Mouse (Mus musculus) cerebellum, adult 11 months (tissue): ENCODE measurements around the gene Btnl1.
A peak's percentile ranks its signal among the peaks of the same experiment; 100 is the strongest.

Experiments
- DNase-seq: peaks from one replicate; pipeline ENCODE4 v3.0.0; 2022

The Btnl1 gene

DNA sequence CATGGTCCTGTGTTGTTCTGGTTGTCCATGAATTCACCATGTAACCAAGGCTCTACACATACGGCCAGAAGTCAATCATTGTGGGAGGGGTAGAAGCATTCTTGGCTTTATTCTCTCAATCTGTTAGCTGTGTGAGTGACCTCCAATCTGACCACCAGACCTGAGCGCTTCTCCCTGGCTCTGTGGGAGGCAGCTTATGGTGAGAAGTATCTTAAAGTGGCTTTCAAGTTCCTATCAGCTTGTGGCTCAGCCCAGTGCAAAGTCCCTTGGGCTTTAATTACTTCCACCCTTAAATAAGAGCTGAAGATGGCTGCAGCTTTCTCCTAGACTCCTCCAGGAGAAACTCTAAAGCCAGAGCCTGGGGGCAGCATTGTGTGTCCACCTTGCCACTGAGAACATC is at the start of gene Btnl1:
Btnl1 (plus strand) TSS at position 286 of the 400 bp plus-strand sequence.
- no peak for DNase-seq

GRCm38 (mm10) chr17:34329807-34330206 is 47.1 kb upstream of the Btnl1 start:
- DNase-seq, result no peak

DNA sequence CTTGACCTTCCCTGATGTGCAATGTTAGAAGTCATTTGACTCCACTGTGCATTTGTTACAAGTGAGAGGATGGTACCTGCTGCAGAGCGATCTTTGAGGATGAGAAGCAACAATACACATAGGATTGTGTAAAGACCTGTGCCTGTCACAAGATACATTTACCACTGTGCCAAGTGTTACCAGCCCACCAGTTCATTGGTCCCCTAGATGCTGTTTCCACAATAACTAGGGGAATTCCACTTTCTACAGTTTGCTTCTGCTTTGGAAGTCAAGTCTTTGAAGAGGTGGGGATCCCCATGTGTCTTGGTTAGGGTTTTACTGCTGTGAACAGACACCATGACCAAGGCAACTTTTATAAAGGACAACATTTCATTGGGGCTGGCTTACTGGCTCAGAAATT is 45.7 kb upstream of the Btnl1 start:
- no peak for DNase-seq

DNA sequence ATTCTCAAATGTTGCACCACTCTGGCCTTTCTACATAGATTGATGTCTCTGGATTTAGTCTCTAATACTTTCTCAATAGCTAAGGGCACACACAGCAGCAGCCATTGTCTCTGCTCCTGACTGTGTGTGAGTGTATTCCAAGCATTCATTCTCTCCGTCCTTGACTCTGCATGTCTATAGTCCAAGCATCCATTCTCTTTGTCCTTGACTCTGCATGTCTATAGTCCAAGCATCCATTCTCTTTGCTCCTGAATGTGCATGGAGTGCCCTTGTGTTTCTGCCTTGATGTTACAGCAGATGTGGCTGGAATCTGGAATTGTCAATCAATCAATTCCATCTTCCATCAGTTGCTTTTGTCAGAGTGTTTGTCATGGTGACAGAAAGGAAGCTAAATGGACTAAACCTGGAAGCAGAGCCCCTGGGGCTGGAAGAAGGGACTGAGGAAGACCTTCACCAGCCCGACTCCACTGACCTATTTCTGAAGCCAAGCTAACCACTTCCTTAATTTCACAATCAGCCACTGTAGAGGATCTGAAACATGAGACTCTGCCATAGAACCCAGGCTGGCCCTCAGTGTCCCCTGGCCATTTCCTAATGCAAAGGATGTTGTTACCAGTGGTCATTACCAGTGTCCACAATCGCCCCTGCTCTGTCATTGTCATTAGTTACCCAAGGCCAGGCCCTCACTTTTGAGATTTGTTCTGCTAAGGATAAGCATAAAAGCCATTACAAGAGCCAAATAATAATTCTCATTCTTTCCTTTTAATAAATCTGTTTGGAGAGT is 36.1 kb upstream of the Btnl1 start:
- DNase-seq, result no peak

DNA sequence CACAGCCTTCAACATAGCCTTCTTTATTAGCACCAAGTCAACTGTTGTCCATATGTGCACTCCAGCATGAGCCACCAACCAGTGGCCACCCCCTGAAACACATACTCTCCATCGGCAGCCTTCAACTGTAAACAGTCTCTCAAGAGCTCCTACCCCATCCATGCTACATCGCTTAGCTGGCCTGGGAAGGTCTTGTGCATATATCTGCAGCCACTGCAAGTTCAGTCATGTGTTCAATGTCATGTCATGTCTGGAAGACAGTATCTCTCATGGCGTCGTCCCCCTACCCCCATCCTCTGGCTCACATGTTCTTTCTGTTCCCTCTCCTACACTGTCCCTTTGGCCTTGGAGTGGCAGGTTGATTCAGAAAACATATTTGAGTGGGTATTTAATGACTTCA is 32.0 kb upstream of the Btnl1 start:
- no peak for DNase-seq

DNA sequence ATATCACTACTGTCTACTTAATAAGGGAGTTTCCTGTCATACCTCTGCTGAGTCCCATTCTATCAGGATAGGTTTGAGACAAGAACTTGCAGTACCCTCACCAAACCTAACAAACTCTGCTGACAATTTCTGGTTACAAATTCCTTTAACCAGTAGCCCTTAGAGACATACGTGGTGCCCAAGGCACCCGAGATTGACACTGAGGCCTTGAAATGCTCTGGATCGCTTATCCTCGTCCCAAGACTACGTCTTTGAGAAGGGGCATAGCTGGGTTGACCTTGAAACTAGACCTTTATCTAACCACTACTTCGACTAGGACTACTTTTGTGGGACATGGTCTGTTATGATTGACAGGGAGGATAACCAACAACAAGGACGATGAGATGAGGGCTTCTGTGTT is 31.4 kb upstream of the Btnl1 start:
- no peak for DNase-seq

DNA sequence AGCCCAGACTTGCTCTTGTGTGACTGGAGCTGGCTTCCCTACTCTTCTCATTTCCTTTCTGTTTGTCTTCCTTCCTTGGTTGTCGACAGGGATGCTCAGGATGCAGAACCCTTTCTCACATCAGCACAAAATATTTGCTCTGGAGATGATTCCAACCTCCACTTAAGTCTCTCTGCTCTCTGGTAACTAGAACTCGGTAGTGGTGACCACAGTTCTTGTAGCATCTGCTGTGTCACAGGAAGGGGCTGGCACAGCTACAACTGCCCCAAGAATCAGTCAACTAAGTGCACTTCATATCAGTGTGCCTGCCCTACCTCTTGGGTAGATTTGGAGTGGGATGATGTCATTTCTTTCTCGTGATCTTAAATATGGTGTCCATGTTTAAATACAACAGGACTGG is 30.9 kb upstream of the Btnl1 start:
- DNase-seq, result no peak

DNA sequence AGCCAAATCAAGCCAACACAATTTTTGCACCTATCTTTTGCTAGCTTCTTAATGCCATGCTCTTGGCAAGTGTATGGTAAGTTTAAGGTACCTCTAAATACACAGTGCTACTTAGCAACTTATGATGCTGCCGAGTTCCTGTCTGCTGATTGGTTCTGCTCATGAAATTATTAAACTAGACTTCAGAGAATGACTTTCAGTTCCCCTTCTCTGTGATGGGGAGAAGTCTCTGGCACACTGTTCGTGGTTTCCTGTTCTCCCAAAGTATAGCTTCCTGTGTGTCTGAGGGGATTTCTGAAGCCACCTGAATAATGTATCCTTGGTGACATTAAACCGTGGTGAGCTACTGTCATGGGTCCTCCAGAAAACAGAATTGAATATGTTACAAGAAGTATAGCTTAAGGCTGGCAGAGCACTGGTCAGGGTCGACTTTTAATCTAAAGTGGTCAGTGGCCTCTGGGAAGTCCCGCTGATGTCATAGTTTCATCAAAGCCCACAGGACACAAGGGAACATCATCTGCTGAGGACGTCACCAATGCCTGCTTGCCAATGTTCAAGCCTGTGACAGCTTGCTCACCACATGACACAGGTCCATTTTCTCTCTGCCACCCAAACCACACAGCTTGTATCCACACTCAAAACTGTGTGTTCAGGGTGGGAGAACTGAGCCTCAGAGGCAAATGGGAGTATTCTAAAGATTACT is 29.2 kb upstream of the Btnl1 start:
- DNase-seq, result no peak

DNA sequence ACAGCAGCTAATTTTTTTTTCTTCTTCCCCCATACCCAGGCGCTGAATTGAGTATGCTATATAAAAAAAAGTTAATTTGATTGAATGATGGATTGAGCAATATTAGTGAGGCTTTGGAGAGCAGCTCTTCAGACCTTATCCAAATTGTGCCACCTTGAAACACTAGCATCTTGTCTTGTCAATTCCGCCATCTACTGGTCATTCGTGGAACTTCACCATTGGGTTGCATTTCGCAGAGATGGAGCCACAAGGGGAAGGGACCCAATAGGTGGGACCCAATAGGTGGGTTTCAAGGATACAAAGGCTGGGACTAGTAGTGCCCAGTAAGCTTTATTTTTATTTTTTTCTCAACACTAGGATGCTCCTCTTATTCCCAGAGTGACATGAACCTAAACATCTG is 27.5 kb upstream of the Btnl1 start:
- DNase-seq, result peak; percentile 32

DNA sequence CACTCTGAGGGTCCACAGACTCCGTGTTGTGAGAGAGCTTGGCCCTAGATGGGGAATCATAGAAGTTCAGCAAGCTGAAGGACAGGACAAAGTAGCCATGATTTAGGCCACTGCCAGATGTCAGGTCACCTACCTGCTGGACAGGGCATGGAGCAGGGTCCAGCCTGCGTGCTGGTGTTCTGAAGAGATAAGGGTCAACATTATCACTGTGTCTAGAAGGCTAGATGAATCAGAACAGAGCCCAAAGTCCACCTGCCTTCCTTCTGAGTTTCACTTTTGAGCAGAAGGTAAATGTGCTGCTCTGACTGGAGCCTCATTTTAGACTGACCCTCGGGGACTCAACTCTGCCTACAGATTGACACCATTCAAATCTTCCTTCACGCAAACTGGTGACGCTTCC is 22.4 kb upstream of the Btnl1 start, which contains the start of gene Btnl2:
Btnl2 (plus strand) TSS at position 284 of the 400 bp plus-strand sequence.
- no peak for DNase-seq

GRCm38 (mm10) chr17:34354940-34355339 is 22.0 kb upstream of the Btnl1 start:
- no peak for DNase-seq

DNA sequence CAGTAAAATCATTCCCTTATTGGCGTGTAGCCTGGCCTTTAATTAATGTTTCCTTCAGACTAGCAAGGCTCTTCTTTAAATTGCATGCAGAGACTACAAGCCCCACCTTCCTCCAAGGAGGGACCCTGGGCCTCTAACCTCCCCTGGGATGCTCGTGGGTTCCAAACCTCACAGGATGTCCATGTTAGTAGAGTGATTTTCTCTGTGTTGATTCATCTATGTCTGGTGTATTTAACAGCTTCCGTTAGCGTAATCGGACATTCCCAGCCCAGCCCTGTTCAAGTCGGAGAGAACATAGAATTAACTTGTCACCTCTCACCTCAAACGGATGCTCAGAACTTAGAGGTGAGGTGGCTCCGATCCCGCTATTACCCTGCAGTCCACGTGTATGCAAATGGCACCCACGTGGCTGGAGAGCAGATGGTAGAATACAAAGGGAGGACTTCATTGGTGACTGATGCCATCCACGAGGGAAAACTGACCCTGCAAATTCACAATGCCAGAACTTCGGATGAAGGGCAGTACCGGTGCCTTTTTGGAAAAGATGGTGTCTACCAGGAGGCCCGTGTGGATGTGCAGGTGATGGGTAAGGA is 13.9 kb upstream of the Btnl1 start:
- no peak for DNase-seq

- DNase-seq, result no peak
These were observed 13.1 kb upstream of the Btnl1 start for GRCm38 (mm10) chr17:34363676-34364310.

- no peak for DNase-seq
These were observed 11.9 kb upstream of the Btnl1 start for GRCm38 (mm10) chr17:34365031-34365430.

GRCm38 (mm10) chr17:34370563-34370962 is 6.4 kb upstream of the Btnl1 start:
- DNase-seq, result no peak

DNA sequence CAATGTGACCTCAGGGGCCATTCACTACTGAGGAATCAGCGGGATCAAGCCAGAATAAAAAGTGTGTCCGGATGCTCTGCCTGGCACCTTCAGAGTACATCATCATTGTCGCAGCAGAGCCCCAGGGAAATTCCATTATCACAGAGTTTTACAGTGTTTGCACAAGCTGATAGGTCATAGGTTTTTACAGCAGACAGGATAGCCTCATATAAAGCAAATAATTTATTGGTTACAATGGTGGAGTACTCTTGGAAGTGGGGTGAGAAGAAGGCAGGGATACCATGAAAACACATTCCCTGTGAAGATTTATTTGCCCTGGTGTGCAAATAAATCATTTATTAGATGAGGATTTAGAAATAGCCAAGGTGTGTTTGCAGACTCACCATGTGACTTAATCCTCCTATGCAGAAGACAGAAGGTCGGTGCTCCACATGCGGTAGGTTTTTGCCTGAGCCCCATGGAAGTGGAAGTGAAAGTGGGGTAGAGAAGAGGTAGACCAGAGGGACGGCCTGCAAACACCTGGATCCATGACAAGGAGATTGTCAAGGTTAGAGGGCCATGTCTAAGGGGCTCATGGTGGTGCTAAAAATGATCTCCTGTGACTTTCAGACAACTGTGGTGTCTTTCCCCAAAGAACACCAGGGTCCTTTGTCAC is 3.8 kb upstream of the Btnl1 start:
- no peak for DNase-seq

DNA sequence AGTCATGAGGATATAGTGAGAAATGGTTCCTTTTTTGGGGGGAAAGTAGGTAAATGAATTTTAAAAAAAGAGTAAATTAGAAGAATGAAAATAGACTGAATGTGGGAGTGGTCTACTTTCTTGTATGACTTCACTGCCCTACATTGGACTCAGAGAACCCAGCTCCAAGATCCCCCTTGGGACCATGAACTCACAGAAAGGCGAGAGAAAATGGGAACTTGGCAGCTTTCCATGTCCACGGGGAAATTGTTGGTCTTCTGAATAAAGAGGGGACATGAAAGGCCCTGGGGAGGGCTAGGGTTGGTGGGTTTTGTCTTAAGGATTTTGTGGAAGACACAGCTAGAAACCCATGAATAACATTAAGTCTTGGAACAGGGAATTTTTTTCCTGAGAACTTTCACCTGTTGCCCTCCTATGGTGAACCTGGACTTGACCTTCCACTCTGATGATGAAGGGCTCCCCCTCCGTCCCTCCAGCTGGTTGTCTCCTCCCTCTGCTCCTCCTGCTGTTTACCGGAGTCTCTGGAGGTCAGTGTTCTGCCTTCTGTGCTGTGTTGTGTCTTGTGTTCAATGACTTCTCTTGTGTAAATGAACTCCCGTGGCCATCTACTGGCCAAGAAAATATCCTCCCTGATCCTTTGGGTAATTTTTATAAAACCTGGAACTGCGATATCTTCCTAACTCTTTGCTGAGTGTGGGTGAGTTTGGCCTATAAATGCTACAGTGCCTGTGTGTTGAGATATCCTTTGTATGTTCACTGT is 698 bp downstream of the Btnl1 start:
- DNase-seq, result no peak

- no peak for DNase-seq
These were observed 1.8 kb downstream of the Btnl1 start for GRCm38 (mm10) chr17:34378716-34379115.

GRCm38 (mm10) chr17:34379451-34379850 is 2.5 kb downstream of the Btnl1 start:
- no peak for DNase-seq

GRCm38 (mm10) chr17:34381876-34382275 is 4.9 kb downstream of the Btnl1 start:
- no peak for DNase-seq

- DNase-seq, result no peak
These were observed 6.3 kb downstream of the Btnl1 start for GRCm38 (mm10) chr17:34383212-34383611.

- DNase-seq, result no peak
These were observed 7.8 kb downstream of the Btnl1 start for GRCm38 (mm10) chr17:34384699-34385098.
